Mouse (Mus musculus) hindbrain, embryonic 10.5 days (tissue): ENCODE measurements at regions not wholly inside any gene's neighbourhood (a gene's known extent, or its start where the extent isn't known, plus 50 kb on each side); places are given as distances from the start of the nearest gene placed in this dataset.
A peak's percentile ranks its signal among the peaks of the same experiment; 100 is the strongest.

Experiments used
- DNase-seq: peaks from one replicate; pipeline ENCODE4 v3.0.0-alpha.2; 2017; ENCODE audit warnings: low spot score
- H3K27ac ChIP-seq: fragments of 300-500 bp; sonication (generic); 2 replicates; pipeline ENCODE4 v1.5.1; 2016; ENCODE audit warnings: mild to moderate bottlenecking, moderate library complexity
- H3K27me3 ChIP-seq: fragments of 300-500 bp; sonication (generic); 2 replicates; pipeline ENCODE4 v1.6.1; 2016; ENCODE audit warnings: mild to moderate bottlenecking; ENCODE audit not compliant: poor library complexity, insufficient read depth, severe bottlenecking
- H3K36me3 ChIP-seq: fragments of 300-500 bp; sonication (generic); 2 replicates; pipeline ENCODE4 v1.6.1; 2016; ENCODE audit warnings: mild to moderate bottlenecking, moderate library complexity
- H3K4me1 ChIP-seq: fragments of 300-500 bp; sonication (generic); replicated peaks from 2 replicates; pipeline ENCODE4 v1.6.1; 2016; ENCODE audit warnings: mild to moderate bottlenecking
- H3K4me3 ChIP-seq: fragments of 300-500 bp; sonication (generic); 2 replicates; pipeline ENCODE4 v1.5.1; 2016; ENCODE audit warnings: mild to moderate bottlenecking, moderate library complexity
- H3K9me3 ChIP-seq: fragments of 300-500 bp; sonication (generic); 2 replicates; pipeline ENCODE4 v1.6.1; 2016; ENCODE audit warnings: mild to moderate bottlenecking, moderate library complexity
- WGBS: fragments of 180-500 bp; shearing (Covaris S2); methylation state at CpG from one replicate; pipeline ENCODE4 v1.1.7; 2016; 5-methylcytosine and 5-hydroxymethylcytosine counted together

DNA sequence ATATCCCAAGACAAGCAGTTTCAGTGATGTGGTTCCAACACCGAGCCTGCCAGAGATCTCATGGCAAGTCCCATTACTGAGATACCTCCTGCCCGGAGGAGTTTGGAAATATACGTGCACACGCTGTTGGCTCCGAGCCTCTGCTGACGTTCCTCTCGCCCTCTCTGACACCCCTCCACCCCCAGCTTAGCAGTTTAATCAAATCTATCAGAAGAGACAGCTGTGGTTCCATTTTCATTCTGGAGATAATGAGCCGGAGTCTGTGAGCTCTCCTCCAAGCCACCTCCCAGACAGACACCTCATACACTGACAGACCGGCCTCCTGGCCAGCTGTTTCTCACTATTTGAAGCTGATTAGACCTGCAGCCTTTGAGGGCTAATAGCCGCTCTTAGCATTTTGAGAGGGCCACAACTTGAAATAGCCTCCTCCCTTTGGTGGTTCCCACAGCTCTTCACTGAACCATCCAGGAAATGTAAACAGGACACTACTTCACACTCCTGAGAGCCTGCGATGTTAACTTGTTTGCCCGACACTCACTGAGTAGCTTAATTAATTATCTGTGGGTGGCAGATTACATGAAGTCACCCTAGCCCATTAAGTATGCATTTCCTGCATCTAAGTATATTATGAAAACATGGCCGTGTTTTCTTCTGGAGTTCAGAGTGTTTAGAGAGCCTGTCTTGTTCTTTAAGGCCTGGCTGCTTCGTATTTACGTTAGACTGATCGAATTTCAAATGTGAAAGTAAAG, 180.3 kb upstream of the Lrig3 start:
- no peaks in the 10 kb centered on the region for H3K36me3 ChIP-seq
- peak overlapping the region; percentile 86 for H3K27ac ChIP-seq
- peak; percentile 30 for DNase-seq
- peaks cover 31% of the 10 kb centered on the region for H3K4me1 ChIP-seq
- 21% methylated on average over 16 of the region's 16 CpGs for WGBS
- H3K9me3 ChIP-seq: no peaks in the 10 kb centered on the region
- H3K4me3 ChIP-seq: peak overlapping the region; percentile 48; the same call in 1 of the 2 replicates
- H3K27me3 ChIP-seq: no peaks in the 10 kb centered on the region; the same call in 1 of the 2 replicates

DNA sequence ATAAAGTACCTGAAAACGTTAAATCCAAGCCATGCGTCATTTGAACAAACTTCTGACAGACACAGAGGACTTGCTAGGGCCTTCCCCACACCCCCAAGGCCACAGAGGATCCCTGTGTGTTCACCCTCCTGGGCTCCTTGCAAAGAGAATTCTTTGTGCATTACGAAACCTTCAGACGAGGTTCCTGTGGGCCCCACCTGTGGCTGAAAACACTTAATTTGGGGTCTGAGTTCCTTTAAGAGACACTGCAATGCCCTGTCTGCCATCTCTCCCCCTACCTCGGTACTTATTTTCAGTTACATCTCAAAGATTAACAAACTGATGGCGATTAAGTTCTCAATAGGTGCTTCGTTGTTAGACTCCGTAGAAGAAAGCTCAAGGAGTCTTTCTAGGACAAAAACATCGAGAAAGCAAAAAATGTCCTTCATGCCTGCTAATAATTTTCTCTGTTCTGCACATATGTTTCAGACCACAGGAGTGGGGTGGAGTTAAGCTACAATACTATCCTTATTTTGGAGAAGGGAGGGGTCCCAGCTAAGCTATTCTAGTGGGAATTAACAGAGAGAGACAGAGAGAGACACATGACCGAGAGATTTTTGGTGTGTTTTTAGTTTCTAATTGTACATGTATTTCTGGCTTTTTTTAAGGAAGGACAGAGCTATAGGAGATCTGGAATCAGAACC, 179.6 kb upstream of the Lrig3 start:
- peak overlapping the region; percentile 48 for H3K4me3 ChIP-seq
- no peaks in the 10 kb centered on the region for H3K9me3 ChIP-seq
- DNase-seq: peak; percentile 29
- H3K4me1 ChIP-seq: peaks cover 31% of the 10 kb centered on the region
- H3K27me3 ChIP-seq: no peaks in the 10 kb centered on the region; the same call in 1 of the 2 replicates
- peak overlapping the region; percentile 86 for H3K27ac ChIP-seq
- H3K36me3 ChIP-seq: no peaks in the 10 kb centered on the region
- WGBS: 18% methylated on average over 10 of the region's 10 CpGs

- peak overlapping the region; percentile 48 for H3K4me3 ChIP-seq
- H3K27me3 ChIP-seq: no peaks in the 10 kb centered on the region; the same call in 1 of the 2 replicates
- peaks cover 31% of the 10 kb centered on the region for H3K4me1 ChIP-seq
- H3K36me3 ChIP-seq: no peaks in the 10 kb centered on the region
- WGBS: under 1% methylated on average over 17 of the region's 17 CpGs
- no peaks in the 10 kb centered on the region for H3K9me3 ChIP-seq
- peak; percentile 82 for DNase-seq
- peak overlapping the region; percentile 86 for H3K27ac ChIP-seq
Measured at GRCm38 (mm10) chr10:125786880-125787337, 179.1 kb upstream of the Lrig3 start.

DNA sequence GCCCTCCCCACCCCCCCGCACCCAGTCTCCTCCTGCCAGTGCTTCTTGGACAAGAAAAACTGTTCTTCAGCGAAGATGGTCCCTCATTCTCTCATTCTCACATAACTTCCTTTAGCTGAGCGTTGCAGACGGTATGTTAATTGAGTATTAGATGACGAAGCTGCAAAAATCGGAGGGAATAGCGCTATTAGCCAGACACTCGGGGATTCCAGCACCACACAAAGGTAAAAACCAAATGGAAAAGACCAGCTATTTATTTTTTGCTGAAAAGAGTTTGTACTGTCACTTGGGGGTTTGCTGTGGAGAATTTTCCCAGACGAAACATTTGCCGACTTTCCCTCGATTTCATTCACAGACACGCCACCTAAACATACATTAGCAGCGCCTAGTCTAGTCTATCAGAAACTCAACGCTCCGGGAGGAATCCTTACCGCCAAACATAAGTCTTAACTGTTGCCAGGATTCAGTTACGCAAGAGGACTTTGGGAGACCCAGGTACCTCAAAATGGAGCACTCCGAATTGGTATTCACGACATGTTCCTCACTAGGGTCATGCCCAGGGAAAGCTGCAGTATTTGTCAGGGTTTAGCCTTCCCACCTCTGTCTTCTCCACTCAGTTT, 178.4 kb upstream of the Lrig3 start:
- no peak for DNase-seq
- Histone ChIP-seq H3K4me3 (peak overlapping the region; percentile 48), H3K9me3 (no peaks in the 10 kb centered on the region), H3K4me1 (peaks cover 31% of the 10 kb centered on the region), H3K36me3 (no peaks in the 10 kb centered on the region), H3K27me3 (no peaks in the 10 kb centered on the region; the same call in 1 of the 2 replicates), H3K27ac (peak overlapping the region; percentile 86)
- WGBS: 45% methylated on average over 19 of the region's 19 CpGs

DNA sequence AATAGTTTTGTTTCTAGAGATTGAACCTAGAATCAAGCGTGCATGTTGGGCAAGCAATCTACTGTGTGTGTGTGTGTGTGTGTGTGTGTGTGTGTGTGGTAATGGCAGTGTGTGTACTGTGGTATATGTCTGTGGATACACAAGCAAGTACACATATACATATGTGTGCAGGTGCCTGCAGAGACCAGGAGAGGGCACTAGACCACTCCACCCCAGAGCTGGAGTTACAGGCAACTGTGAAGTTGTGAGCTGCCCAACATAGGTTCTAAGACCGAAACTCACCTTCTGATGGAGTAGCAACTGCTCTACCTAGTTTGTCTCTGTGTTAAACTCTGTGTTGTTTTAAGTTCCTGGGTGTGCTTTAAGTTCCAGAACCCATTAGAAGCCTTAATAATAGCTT, 177.7 kb upstream of the Lrig3 start:
- H3K36me3 ChIP-seq: no peaks in the 10 kb centered on the region
- 96% methylated on average over 2 of the region's 2 CpGs for WGBS
- H3K4me1 ChIP-seq: peaks cover 31% of the 10 kb centered on the region
- no peaks in the 10 kb centered on the region for H3K27me3 ChIP-seq
- H3K27ac ChIP-seq: no peak overlapping the region
- H3K9me3 ChIP-seq: peaks cover 5% of the 10 kb centered on the region; the same call in 1 of the 2 replicates
- no peak overlapping the region for H3K4me3 ChIP-seq
- no peak for DNase-seq

GRCm38 (mm10) chr10:125790924-125791323, 175.0 kb upstream of the Lrig3 start:
- Histone ChIP-seq H3K27ac (no peak overlapping the region), H3K4me3 (no peak overlapping the region), H3K27me3 (no peaks in the 10 kb centered on the region), H3K36me3 (no peaks in the 10 kb centered on the region), H3K4me1 (peaks cover 21% of the 10 kb centered on the region), H3K9me3 (peaks cover 5% of the 10 kb centered on the region; the same call in 1 of the 2 replicates)
- WGBS: 85% methylated on average over 2 of the region's 2 CpGs
- DNase-seq: no peak

- WGBS: 90% methylated on average over 2 of the region's 2 CpGs
- no peaks in the 10 kb centered on the region; the same call in 1 of the 2 replicates for H3K27me3 ChIP-seq
- peaks cover 6% of the 10 kb centered on the region; the same call in 1 of the 2 replicates for H3K4me1 ChIP-seq
- peaks cover 5% of the 10 kb centered on the region; the same call in 1 of the 2 replicates for H3K9me3 ChIP-seq
- H3K36me3 ChIP-seq: no peaks in the 10 kb centered on the region
- no peak overlapping the region for H3K4me3 ChIP-seq
- no peak for DNase-seq
- H3K27ac ChIP-seq: no peak overlapping the region
Measured at GRCm38 (mm10) chr10:125794504-125794903, 171.5 kb upstream of the Lrig3 start.

DNA sequence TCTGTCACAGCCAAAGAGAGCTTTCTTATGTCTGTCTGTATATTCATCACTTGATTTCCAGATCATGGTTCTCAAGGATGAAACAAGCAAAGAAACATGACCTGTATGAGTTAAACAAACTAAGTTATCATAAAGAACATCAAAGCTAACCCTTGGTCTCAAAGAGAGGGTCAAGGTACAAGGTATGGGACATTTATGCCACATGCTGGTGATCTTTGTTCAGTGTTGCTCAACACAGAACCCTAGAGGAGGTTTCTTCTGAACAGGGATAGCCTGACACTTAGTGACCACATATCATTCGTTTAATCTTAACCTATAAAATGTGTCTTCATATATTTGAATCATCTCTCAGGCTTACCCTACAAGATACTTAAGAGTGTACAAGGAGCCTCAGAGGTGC, 170.6 kb upstream of the Lrig3 start:
- WGBS: 91% methylated on average over 1 of the region's 1 CpGs
- Histone ChIP-seq H3K4me1 (peaks cover 8% of the 10 kb centered on the region), H3K27ac (no peak overlapping the region), H3K9me3 (peaks cover 5% of the 10 kb centered on the region; the same call in 1 of the 2 replicates), H3K36me3 (no peaks in the 10 kb centered on the region), H3K4me3 (no peak overlapping the region), H3K27me3 (no peaks in the 10 kb centered on the region; the same call in 1 of the 2 replicates)
- DNase-seq: no peak

DNA sequence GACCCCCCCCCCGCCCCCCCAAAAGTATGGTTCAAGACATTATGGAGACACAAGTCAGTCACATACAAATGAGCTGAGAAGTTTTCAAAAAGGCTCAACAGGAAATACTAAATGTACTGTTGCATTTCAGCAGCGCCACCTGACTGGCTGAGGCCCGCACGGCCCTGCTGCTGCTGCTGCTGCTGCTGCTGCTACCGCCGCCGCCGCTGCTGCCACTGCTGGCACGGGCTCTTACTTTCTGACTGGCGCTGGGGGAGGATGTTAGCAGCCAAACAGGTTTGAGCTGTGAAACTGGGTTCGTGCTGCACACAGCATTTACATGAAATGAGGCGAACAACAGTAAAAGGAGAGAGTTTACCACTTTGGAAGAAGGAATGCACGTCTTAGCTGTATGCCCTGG, 167.3 kb upstream of the Lrig3 start:
- Histone ChIP-seq H3K4me1 (peaks cover 14% of the 10 kb centered on the region), H3K27ac (no peak overlapping the region), H3K36me3 (no peaks in the 10 kb centered on the region), H3K4me3 (no peak overlapping the region), H3K27me3 (no peaks in the 10 kb centered on the region; the same call in 1 of the 2 replicates), H3K9me3 (no peaks in the 10 kb centered on the region)
- peak; percentile 38 for DNase-seq
- WGBS: 15% methylated on average over 13 of the region's 13 CpGs

DNA sequence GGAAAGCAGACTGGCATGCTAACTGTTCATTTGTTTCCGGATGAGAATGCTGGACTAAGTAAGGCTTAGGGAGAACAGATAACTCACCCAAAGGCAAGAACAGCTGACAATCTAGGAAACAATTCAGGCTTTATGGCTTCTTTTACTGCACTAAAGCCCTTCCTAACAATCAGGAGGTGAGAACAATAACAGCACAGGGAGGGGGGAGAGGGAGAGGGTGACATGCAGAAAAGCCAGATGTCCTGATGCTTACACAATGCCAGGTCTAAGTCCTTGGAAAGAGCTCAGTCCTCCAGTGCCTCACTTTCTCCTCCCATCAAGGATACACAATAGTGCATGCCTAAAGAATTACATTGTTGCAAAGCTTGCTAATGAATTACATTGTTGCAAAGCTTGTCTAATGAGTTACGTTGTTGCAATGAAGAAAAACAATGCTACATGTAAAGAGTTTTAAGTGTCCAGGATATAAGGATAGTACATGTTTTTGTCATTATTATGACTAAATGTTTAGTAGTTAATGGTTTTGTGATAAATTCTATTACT, 165.3 kb upstream of the Lrig3 start:
- no peaks in the 10 kb centered on the region for H3K9me3 ChIP-seq
- no peaks in the 10 kb centered on the region for H3K36me3 ChIP-seq
- WGBS: 61% methylated on average over 2 of the region's 2 CpGs
- DNase-seq: no peak
- peak overlapping the region; percentile 50 for H3K27ac ChIP-seq
- peaks cover 14% of the 10 kb centered on the region for H3K4me1 ChIP-seq
- H3K4me3 ChIP-seq: no peak overlapping the region
- H3K27me3 ChIP-seq: no peaks in the 10 kb centered on the region; the same call in 1 of the 2 replicates

DNA sequence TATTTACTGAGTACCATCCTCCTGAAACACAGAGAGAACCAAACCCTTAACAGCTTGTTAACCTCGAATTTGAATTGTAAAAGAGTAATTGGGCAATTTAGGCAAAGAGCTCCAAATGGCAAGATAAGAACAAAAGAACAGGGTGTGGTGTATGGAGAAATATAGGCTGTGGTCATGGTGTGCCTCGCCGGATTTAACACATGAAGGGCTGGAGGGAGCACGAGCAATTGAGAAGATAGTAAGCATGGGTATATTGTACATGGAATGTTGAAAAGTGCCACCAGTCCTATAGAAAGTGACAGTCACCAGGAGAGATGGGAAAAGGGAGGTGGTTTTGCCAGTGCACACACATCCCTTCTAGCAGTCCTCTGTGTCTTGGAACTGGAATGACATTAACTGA, 164.5 kb upstream of the Lrig3 start:
- no peak for DNase-seq
- no peaks in the 10 kb centered on the region for H3K36me3 ChIP-seq
- no peak overlapping the region for H3K4me3 ChIP-seq
- no peaks in the 10 kb centered on the region; the same call in 1 of the 2 replicates for H3K27me3 ChIP-seq
- H3K4me1 ChIP-seq: peaks cover 14% of the 10 kb centered on the region
- WGBS: 69% methylated on average over 4 of the region's 4 CpGs
- H3K27ac ChIP-seq: no peak overlapping the region
- no peaks in the 10 kb centered on the region for H3K9me3 ChIP-seq

GRCm38 (mm10) chr10:125802923-125803583, 162.9 kb upstream of the Lrig3 start:
- no peak overlapping the region for H3K4me3 ChIP-seq
- H3K36me3 ChIP-seq: no peaks in the 10 kb centered on the region
- H3K27me3 ChIP-seq: no peaks in the 10 kb centered on the region; the same call in 1 of the 2 replicates
- WGBS: 91% methylated on average over 7 of the region's 7 CpGs
- DNase-seq: no peak
- peaks cover 14% of the 10 kb centered on the region for H3K4me1 ChIP-seq
- H3K27ac ChIP-seq: no peak overlapping the region
- H3K9me3 ChIP-seq: no peaks in the 10 kb centered on the region
